Mouse (Mus musculus): Measurements from ENCODE around the gene Zbtb18. TPM values are rescaled to one million over a fixed set of nuclear protein-coding genes. Genes with fewer than 3 reads are reported as not detected.

Gene Zbtb18
- 100 to 1,000 TPM; 397 to 428 TPM for total RNA-seq (2021)
- long read RNA-seq, experiment 1, full-length matches to known transcripts = 189 of 234 reads
- long read RNA-seq, experiment 1, partial matches to known transcripts = 12 of 234 reads
- long read RNA-seq, experiment 1, other reads (novel, unspliced or antisense) = 33 of 234 reads
- long read RNA-seq, experiment 2, full-length matches to known transcripts = 152 of 197 reads
- long read RNA-seq, experiment 2, partial matches to known transcripts = 12 of 197 reads
- long read RNA-seq, experiment 2, other reads (novel, unspliced or antisense) = 33 of 197 reads

DNA sequence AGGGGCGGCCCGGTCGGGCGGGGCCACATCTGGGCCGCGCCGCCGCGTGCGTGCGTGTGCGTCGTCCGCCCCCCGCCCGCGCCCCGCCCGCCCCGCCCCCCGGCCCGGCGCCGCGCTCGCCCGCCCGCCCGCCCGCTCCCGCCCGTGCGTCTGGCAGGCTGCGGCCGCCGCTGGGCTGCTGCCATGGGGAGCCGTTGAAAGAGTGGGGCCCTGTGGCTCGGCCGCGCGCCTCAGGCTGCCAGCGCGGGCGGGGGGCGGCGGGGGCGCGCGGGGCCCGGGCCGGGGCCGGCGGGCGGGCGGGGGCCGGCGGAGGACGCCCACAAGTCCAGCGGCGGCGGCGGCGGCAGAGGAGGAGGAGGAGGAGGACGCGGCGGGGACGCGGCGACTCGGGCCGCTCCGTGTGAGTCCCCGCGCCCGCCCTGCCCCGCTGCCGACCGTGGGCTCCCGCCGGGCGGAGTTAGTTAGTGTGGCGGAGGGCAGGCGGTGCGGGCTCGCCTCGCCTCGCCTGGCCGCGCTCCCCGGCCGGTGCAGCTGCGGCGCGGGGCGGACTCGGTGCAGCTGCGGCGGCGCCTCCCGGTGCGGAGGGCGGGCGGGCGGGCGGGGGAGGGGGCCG, at the start of gene Zbtb18:
Zbtb18 (plus strand) TSS at position 156 of the 613 bp plus-strand sequence.
- intact Hi-C loops (cut with DNase I) = loop anchor here (5.0 to 10.0 kb wide), 5 partner anchors 130 to 565 kb away; partner anchors contain the start of gene Akt3
- DNase-seq (ENCODE audit: low spot score in 2 of 2) = no peak

DNA sequence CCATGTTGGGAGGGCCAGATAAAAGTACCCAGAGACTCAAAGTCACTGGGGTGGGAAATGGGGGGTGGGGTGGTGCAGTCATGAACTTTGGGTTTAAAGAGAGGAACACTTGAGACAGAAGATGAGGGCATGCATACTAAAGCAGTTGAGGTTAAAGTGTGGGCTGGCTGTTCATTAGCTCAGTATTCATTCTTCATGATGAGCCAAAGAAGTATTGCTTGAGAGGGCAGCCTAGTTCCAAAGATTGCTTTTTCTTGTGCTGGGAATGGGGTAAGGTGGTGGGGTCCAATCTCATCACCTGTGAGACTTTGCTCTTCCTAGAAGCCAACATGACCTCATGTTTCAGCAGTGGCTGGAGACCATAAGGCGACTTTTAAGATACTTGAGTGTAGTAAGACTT, 44.7 kb upstream of the Zbtb18 start:
- no peak for DNase-seq (ENCODE audit: low spot score in 2 of 2)

DNA sequence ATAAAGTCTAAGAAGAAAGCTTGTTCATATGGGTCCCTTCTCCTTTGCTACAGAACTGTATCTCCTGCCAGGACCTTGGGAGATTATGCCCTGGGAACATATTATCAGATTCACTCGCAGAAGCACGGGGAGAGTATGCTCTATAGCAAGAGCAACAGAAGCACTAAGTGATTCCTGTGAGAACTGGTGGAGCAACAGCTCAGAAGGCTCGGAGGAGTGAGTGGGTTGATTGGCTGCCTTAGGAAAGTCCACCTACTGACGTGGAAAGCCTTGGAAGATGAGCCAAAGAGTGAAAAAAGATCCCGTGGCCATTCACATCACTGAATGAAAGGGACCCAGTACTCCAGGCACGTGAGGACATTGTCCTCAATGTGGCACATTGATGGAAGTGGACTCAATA, 37.0 kb upstream of the Zbtb18 start:
- intact Hi-C loops (cut with DNase I) = no loop called here
- DNase-seq (ENCODE audit: low spot score in 2 of 2) = peak; percentile 28 to 46

More for the DNA sequence above, 44.7 kb upstream of the Zbtb18 start:
- intact Hi-C loops (cut with DNase I) = no loop called here

DNA sequence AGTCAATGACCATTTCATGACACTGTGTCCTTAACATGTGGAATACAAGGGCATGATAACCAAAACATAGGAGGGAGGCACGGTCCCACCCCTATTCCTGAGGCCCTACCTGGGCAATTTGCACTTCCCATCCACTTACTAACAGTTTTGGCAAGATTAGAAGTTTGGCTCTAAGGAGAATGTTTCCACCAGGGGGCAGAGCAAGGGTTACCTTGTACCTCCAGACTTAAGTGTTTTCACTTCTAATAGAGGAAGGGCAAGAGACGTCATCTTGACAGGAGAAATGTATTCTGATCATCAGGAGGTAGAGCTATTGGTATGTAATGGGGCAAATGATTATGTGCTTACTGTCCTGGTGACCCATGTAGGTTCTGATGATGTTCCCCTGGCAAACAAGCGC, 33.5 kb upstream of the Zbtb18 start:
- DNase-seq (ENCODE audit: low spot score in 2 of 2) = no peak
- intact Hi-C loops (cut with DNase I) = no loop called here

DNA sequence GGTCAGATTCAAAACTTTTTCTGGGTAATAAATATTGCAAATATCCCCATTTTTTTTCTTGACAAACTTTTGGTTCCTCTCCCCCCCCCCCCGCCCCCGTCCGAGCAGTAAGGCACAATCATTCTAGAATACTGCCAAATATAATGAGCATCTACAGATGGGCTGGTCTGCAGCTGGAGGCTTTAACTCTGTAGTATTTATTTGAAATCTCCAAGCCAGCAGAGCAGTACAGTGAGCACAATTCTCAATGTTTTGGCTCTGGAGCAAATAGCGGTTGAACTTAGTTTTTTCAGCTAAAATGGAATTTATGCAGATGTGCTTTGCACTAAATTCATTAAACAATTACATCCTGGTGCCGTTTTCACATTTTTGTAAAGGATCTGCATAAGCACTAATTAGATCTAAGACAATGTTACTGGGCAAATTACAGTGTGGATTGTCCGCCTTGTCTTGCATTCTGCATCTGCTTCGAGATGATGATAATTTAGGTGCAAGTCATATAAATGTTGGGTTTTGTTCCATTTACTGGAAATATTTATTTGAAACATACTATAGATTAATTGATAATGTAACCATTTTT, 31.3 kb upstream of the Zbtb18 start:
- DNase-seq (ENCODE audit: low spot score in 2 of 2) = no peak
- intact Hi-C loops (cut with DNase I) = no loop called here

DNA sequence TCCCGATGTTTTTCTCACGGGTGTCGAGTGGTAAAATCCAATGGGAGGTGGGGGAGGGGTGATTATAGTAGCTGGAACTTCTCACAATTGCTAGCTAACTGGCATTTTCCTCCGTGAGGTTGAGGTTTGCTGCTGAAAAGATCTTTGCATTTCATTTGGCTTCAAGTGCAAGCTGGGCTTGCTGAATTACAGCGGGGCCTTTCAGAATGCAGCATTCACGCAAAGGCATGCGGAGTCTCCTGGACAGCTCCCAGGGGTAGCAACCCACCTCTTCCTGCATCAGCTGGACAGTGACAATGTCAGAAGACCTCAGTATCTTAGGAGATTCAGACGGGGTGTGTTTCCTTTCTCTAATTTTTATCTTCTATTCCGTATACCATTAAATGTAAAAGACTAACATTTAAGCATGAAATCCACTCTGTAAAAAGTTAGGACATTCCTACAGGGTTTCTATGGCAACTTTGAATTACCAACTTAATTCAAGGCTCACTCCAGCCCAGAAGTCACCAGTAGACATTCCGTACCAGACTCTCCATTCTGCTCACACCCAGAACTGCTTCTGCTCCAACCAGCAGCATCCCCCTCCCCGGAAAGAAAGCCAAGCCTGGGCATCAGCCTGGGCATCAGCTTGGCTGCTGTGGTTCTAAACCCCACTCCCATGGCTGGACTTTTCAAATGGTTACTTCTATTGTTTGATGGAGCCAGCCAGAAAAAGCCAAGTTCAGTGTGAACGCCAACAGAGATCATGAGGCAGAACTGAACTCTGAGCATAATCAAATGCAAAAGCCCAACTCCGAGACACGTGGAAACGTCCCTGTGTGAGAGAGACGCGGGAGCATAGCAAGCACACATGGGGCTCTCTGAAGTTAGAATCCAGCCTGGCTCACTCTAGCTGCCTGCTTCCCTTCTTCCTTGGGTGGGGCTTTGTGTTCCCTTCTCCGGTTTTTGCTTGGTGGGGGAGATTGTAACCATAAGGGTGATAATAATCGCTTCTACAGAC, 30.5 kb upstream of the Zbtb18 start:
- DNase-seq (ENCODE audit: low spot score in 2 of 2) = no peak

DNA sequence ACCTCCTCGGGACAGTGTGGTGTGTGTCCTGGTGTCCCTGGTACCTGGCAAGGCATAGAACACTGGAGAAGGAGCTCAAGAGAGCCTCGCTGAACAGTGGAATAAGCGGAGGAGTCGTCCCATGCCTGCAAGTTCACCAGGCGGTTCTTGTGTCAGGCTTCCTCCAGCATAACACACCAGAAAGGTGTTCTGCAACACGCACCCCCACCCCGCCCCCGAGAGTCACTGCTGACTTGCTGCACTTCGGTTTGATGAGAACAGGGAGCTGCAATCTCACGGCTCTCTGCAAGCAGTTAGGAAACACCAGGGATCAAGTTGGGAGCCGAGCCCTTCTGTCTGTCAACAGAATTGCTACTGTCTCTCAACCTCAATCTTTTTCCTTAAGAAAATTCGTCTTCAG, 22.8 kb upstream of the Zbtb18 start:
- intact Hi-C loops (cut with DNase I) = no loop called here
- no peak for DNase-seq (ENCODE audit: low spot score in 2 of 2)

More for the DNA sequence above, 30.5 kb upstream of the Zbtb18 start:
- intact Hi-C loops (cut with DNase I) = no loop called here

DNA sequence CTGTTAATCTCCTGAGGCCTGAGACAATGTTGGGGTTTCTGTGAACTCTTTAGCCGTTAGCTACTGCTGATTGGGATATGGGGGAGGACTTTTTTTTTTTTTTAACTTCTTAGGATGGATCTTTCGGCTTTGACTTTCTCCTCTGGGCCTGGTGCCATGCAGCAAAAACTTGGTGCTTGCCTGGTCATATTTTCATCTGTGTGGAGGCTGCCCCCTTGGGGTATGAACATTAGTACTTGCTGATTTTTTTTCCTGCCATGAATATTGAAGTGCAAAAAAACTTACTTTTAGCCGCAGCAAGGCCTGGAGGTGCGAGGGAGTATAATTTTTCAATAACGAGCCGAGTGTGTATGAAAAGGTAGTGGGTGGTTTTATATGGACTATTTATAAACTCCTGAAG, 22.0 kb upstream of the Zbtb18 start:
- DNase-seq (ENCODE audit: low spot score in 2 of 2) = peak; percentile 48 to 59
- intact Hi-C loops (cut with DNase I) = no loop called here

DNA sequence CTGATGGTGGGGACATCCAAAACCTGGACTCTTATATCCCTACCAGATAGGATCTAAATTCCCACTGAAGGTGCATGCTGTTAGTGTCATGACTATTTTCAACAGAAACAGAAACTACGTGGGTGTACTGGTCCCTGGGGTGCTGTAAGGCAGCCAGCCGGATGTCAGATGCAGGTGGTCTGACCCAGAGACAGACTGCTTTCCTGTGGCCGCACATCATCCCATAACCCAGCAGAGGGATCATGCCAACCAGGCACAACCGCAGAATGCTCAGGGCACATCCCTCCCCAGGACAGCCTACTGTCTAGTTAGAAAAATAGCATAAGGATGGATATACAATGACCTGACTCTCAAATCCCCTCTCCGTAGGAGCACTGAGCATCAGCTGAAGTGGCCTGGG, 14.3 kb upstream of the Zbtb18 start:
- DNase-seq (ENCODE audit: low spot score in 2 of 2) = no peak
- intact Hi-C loops (cut with DNase I) = loop anchor here (5.0 kb wide), 1 partner anchor 46 kb away; no protein-coding TSS in a partner anchor

DNA sequence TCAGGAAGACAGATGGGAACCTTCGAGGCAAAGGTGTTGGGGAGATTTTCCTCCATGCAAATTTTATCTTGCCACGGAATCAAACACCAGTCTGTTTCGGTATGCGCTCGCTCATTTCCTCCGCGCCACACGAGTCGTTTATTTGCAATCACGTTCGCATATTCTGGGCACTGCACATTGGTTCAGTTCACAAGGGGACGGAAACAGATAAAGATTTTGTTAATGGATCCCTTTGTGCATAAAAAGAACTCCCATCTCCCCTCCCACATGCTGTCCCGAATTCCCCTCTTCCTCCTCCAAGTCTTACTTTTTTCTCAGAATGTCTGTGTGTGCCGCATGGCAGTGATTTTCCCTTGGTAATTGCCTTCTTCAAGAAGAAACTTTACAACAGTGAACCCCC, 13.8 kb upstream of the Zbtb18 start:
- no peak for DNase-seq (ENCODE audit: low spot score in 2 of 2)
- intact Hi-C loops (cut with DNase I) = loop anchor here (5.0 kb wide), 1 partner anchor 46 kb away; no protein-coding TSS in a partner anchor

DNA sequence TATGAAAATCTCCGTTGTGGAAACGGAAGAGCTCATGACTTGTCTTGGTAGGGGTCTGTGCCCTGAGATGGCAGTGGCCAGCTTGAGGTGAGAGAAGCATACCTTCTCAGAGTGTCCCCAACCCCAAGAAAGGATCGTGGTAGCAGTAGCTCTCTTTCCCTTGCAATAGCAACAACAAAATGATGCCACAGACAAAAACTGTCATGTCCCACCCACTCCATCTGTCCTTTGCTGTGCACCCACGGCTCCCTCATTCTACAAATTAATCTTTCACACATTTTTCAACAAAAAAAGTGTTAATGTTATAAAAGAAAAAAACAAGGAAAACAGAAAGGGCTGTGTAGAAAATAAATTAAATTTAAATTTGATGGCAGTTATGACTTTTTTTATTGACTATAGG, 13.1 kb upstream of the Zbtb18 start:
- no peak for DNase-seq (ENCODE audit: low spot score in 2 of 2)
- intact Hi-C loops (cut with DNase I) = loop anchor here (5.0 kb wide), 1 partner anchor 47 kb away; no protein-coding TSS in a partner anchor

DNA sequence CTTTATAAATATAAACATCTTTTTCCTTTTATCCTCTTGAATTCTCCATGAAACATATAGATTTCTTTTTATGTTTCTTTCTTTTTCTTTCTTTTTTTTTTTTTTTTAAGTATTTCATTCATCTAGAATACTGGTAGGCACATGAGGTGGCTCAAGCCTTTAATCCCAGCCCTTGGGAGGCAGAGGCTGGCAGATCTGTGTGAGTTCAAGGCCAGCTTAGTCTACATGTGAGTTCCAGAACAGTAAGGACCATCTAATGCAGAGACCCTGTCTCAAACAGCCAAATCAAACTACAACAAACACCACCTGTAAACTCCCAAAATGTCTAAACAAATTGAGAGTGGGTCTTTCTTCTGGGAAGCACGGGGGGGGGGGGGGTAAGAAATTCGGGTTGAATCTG, 1.7 kb upstream of the Zbtb18 start:
- intact Hi-C loops (cut with DNase I) = loop anchor here (5.0 to 10.0 kb wide), 5 partner anchors 132 to 563 kb away; partner anchors contain the start of gene Akt3
- DNase-seq (ENCODE audit: low spot score in 2 of 2) = no peak

DNA sequence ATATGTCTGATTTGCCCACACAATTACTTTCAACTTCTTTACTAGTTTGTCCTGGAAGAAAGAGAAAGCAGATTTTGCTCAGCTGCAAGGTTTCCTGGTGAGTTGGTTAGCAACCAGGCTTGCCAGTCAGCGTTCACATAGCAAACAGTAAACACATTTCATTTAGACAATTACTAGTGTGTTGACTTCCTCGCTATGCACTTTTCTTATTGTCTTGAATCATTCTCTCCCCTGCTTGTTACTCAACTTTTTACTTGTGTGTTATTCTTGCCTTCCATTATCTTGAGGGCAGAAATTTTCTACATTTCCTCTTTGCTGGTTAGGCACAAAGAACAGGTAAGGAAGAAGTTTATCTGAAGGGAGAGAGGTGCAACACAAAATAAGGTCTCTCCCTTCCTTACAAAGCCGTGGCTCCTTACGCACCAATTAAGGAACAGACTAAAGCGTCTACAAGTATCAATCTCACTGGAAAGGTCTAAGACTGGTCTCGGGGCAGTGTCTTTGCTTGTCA, 1.1 kb upstream of the Zbtb18 start:
- intact Hi-C loops (cut with DNase I) = loop anchor here (5.0 to 10.0 kb wide), 5 partner anchors 131 to 564 kb away; partner anchors contain the start of gene Akt3
- no peak for DNase-seq (ENCODE audit: low spot score in 2 of 2)

DNA sequence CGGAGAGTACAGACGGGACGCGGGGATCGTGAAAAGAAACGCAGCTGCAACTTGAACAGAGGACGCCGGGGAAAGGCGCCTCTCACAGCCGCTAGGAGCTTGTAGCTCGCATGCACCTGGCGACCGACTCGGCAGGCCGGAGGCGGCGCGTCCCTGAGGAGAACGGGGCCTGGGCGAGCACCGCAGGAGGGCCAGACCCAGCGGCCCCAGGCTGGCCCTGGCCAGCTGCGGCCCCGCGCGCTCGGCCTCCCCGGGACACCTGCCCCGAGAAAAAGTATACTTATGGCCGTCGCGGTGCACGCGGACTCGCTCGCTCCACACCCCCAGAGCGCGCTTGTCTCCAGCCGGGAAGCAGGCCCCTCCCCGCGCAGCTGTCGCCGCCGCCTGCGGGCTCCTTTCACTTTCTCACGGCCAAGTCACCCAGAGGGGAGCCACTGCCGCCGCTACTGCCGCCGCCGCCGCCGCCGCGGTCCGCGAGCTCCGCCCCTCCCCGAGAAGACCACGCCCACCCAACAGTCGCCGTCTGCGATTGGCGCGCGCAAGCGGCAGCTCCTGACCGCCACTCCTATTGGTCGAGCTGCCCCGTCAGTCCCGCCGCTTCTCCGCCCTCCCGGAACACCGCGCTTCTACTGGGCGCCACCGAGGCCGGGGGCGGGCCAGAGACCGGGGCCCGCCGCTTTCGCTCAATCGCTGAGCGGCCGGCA, 507 bp upstream of the Zbtb18 start:
- intact Hi-C loops (cut with DNase I) = loop anchor here (5.0 to 10.0 kb wide), 5 partner anchors 131 to 564 kb away; partner anchors contain the start of gene Akt3
- peak; percentile 96 to 97 for DNase-seq (ENCODE audit: low spot score in 2 of 2)

DNA sequence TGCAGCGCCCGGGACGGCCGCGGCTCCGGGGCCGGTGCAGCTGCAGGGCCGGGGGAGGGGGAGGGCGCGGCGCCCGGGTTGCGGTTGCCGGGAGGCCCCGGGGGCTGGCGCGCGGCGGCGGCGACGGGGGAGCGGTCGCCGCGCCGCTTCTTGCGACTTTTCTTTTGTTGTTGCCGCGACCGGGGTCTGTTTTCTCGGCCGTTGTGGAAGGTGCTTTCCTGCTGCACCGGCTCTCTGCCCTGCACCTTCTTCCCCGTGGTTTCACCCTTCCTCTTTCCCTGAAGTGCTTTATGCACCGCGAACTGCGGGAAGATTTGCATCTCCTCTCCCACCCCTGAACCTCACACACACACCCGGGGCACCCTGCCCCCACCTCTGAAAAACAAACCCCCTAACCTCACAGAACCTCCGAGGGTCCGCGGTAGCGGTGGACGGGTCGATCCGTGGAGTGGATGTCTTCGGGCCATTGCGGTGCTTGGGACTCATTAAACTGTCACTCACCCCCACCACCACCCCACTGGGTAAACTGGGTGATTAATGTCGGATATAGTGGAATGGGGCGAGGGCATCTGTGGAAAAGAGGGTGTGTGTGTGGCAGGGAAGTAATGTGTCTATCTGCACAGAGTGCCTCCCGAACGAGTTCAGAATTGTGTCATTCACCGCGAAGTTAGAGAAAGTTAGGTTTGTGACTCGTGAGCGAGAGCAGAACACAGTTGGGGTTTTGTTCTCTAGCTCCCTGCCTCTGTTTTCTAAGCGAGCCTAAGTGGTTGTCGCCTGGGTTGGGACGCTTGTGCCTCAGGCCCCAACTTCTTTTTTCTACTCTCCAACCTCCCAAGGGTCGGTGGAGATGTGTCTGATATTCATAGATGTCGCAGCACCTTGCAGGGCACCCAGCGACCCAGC, 921 bp downstream of the Zbtb18 start:
- intact Hi-C loops (cut with DNase I) = loop anchor here (5.0 to 10.0 kb wide), 5 partner anchors 129 to 566 kb away; partner anchors contain the start of gene Akt3
- no peak for DNase-seq (ENCODE audit: low spot score in 2 of 2)

DNA sequence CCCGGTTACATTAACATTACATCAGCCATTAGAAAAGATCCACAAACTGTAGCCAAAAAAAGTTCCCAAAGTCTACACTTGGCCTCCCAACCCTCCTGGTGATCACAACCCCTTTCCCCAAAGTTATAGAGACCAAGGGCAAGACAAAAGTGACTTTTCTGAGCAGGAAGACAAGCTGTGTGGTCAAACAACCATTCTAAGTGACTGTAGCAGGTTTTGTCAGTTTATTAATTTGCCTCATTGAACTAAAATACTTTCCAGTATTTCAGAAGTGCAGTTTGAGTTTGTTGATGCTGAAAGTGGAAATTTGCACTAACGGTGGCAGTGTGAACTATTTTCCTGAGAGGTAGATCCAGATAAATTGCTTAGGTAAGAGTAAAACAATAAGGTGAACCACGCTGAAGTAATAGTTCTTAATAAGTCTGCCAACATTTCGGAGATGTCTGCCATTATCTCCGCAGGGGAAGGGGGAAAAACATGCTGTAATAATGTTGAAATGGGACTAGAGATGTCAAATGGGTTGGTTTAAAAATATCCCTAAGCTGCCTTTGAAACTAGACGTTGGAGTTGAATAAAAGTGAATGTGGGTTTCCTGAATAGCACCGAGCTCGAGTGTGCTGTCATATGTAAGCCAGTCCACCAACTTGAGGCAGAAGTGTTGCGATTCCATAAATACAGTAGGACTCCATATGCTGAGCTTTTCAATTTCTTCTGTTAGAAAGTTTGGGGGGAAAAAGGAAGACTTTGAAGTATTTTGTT, 1.8 kb downstream of the Zbtb18 start:
- intact Hi-C loops (cut with DNase I) = loop anchor here (2.0 to 10.0 kb wide), 6 partner anchors 128 to 567 kb away; partner anchors contain the start of gene Akt3
- DNase-seq (ENCODE audit: low spot score in 2 of 2) = no peak

DNA sequence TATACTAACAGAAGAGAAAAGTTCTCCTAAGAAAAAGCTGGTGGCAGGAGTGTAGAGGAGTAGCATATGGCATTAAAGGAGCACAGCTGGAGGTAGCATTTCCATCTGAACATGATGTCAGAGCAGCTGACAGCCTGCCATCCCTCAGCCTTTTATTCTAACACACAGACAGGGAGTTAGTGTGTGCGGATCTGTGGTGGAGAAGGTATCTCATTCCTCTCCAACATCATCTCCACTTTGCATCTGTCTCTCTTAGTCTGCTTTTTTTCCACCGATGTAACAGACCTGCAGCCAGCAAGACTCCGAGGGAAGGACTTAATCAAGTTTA, 2.3 kb downstream of the Zbtb18 start:
- peak; percentile 67 to 84 for DNase-seq (ENCODE audit: low spot score in 2 of 2)
- intact Hi-C loops (cut with DNase I) = loop anchor here (2.0 to 10.0 kb wide), 6 partner anchors 128 to 567 kb away; partner anchors contain the start of gene Akt3

Data from left cerebral cortex, postnatal 14 days (tissue).